Mouse (Mus musculus): ENCODE results near the gene Ttc7b. TPM values are rescaled to one million over a fixed set of nuclear protein-coding genes. Genes with fewer than 3 reads are reported as not detected.

Ttc7b gene
- polyA plus RNA-seq, 1 experiment: 18.2 TPM

DNA sequence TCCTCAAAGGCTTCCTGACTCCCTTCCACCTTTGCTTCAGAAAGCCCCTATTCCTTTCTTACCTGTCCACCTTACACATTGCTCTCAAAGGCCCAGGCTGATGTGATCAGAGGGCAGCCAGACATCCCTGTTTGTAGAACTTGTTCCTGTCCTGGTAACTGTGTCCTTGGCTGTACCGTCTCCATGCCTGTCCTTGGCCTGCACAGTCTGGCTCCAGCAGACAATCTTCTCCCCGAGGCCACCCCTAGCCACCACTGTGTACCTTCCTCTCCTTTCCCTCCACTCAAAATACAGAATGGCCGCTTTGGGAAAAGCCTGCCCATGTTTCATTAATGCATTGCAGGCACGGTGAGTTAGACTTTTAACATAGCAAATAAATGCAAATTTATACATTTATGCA lies 199.1 kb downstream of the Ttc7b start:
- Histone ChIP-seq H3K79me2 (ENCODE audit: control insufficient read depth, insufficient read depth) (no peaks in the 10 kb centered on the region), H3K36me3 (ENCODE audit: control insufficient read depth, insufficient read depth) (no peaks in the 10 kb centered on the region), H3K4me2 (ENCODE audit: low read depth) (no peak overlapping the region), H3K4me3 (no peak overlapping the region), H3ac (ENCODE audit: control insufficient read depth, insufficient read length) (no peak overlapping the region), H3K27me3 (ENCODE audit: control insufficient read depth, insufficient read depth, insufficient read length) (no peaks in the 10 kb centered on the region)
- TF ChIP-seq CEBPB (IDR thresholded peaks at IDR 0.05; ENCODE audit: insufficient read depth, poor library complexity, severe bottlenecking): no peak
- TF ChIP-seq TCF3 (IDR thresholded peaks at IDR 0.05; ENCODE audit: insufficient read length, low read depth): no peak
- no peak for TF ChIP-seq MYOG (IDR thresholded peaks at IDR 0.05; ENCODE audit: control insufficient read depth in 1 of 3, insufficient read depth in 1 of 3, insufficient read length in 2 of 3, low read depth in 2 of 3)
- no peak for TF ChIP-seq REST (IDR thresholded peaks at IDR 0.05; ENCODE audit: insufficient read depth, insufficient read length)
- no peak for TF ChIP-seq SRF (IDR thresholded peaks at IDR 0.05; ENCODE audit: control insufficient read depth, insufficient read length, low read depth)
- no peak for TF ChIP-seq E2F4 (IDR thresholded peaks at IDR 0.05; ENCODE audit: insufficient read depth)
- TF ChIP-seq POLR2A (IDR thresholded peaks at IDR 0.05; ENCODE audit: insufficient read length, low read depth): no peak
- TF ChIP-seq POLR2AphosphoS2 (IDR thresholded peaks at IDR 0.05; ENCODE audit: insufficient read length, low read depth): no peak
- TF ChIP-seq MAX (IDR thresholded peaks at IDR 0.05; ENCODE audit: low read depth): no peak
- TF ChIP-seq USF1 (IDR thresholded peaks at IDR 0.05; ENCODE audit: low read depth): no peak
- TF ChIP-seq TCF12 (IDR thresholded peaks at IDR 0.05; ENCODE audit: insufficient read depth, poor library complexity, severe bottlenecking): no peak
- no peak for TF ChIP-seq MYOD1 (IDR thresholded peaks at IDR 0.05; ENCODE audit: control insufficient read depth in 1 of 3, insufficient read length in 2 of 3, low read depth in 2 of 3)

DNA sequence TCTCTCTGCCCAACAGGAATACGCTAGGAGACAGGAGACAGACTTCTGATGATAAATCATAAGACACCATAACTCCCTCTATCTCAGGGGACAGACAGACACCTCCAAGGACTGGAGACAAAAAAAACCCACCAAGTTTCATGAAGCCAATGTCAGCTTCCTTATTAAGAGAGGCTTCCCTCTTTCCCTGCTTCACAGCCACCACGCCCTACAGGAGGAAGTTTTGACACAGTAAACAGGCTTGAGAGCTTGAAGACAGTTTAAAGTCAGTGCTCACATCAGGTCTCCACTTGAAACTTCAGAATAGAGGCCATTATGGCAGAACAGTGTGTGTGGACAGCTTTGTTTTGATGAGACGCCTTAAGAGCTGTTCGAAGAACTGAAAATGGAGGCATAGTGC lies 200.9 kb downstream of the Ttc7b start:
- TF ChIP-seq POLR2AphosphoS2 (IDR thresholded peaks at IDR 0.05; ENCODE audit: insufficient read length, low read depth) (no peak), E2F4 (IDR thresholded peaks at IDR 0.05; ENCODE audit: insufficient read depth) (no peak), POLR2A (IDR thresholded peaks at IDR 0.05; ENCODE audit: insufficient read length, low read depth) (no peak), USF1 (IDR thresholded peaks at IDR 0.05; ENCODE audit: low read depth) (no peak), REST (IDR thresholded peaks at IDR 0.05; ENCODE audit: insufficient read depth, insufficient read length) (no peak), MAX (IDR thresholded peaks at IDR 0.05; ENCODE audit: low read depth) (no peak), SRF (IDR thresholded peaks at IDR 0.05; ENCODE audit: control insufficient read depth, insufficient read length, low read depth) (no peak), MYOD1 (IDR thresholded peaks at IDR 0.05; ENCODE audit: control insufficient read depth in 1 of 3, insufficient read length in 2 of 3, low read depth in 2 of 3) (no peak), CEBPB (IDR thresholded peaks at IDR 0.05; ENCODE audit: insufficient read depth, poor library complexity, severe bottlenecking) (no peak), TCF3 (IDR thresholded peaks at IDR 0.05; ENCODE audit: insufficient read length, low read depth) (no peak)
- Histone ChIP-seq H3K36me3 (ENCODE audit: control insufficient read depth, insufficient read depth) (no peaks in the 10 kb centered on the region), H3K27me3 (ENCODE audit: control insufficient read depth, insufficient read depth, insufficient read length) (no peaks in the 10 kb centered on the region), H3ac (ENCODE audit: control insufficient read depth, insufficient read length) (no peak overlapping the region), H3K4me2 (ENCODE audit: low read depth) (no peak overlapping the region), H3K4me3 (no peak overlapping the region), H3K79me2 (ENCODE audit: control insufficient read depth, insufficient read depth) (no peaks in the 10 kb centered on the region)

GRCm38 (mm10) chr12:100317936-100318335 lies 202.7 kb downstream of the Ttc7b start:
- no peak overlapping the region for H3K4me2 ChIP-seq (ENCODE audit: low read depth)
- TF ChIP-seq MYOG (IDR thresholded peaks at IDR 0.05; ENCODE audit: control insufficient read depth in 1 of 3, insufficient read depth in 1 of 3, insufficient read length in 2 of 3, low read depth in 2 of 3): no peak
- no peak for TF ChIP-seq SRF (IDR thresholded peaks at IDR 0.05; ENCODE audit: control insufficient read depth, insufficient read length, low read depth)
- TF ChIP-seq TCF3 (IDR thresholded peaks at IDR 0.05; ENCODE audit: insufficient read length, low read depth): no peak
- no peak for TF ChIP-seq TCF12 (IDR thresholded peaks at IDR 0.05; ENCODE audit: insufficient read depth, poor library complexity, severe bottlenecking)
- TF ChIP-seq POLR2A (IDR thresholded peaks at IDR 0.05; ENCODE audit: insufficient read length, low read depth): no peak
- no peaks in the 10 kb centered on the region for H3K36me3 ChIP-seq (ENCODE audit: control insufficient read depth, insufficient read depth)
- H3K4me3 ChIP-seq: no peak overlapping the region
- no peaks in the 10 kb centered on the region for H3K79me2 ChIP-seq (ENCODE audit: control insufficient read depth, insufficient read depth)
- no peak overlapping the region for H3ac ChIP-seq (ENCODE audit: control insufficient read depth, insufficient read length)
- no peaks in the 10 kb centered on the region for H3K27me3 ChIP-seq (ENCODE audit: control insufficient read depth, insufficient read depth, insufficient read length)

- Histone ChIP-seq H3ac (ENCODE audit: control insufficient read depth, insufficient read length) (no peak overlapping the region), H3K27me3 (ENCODE audit: control insufficient read depth, insufficient read depth, insufficient read length) (no peaks in the 10 kb centered on the region), H3K4me3 (no peak overlapping the region), H3K79me2 (ENCODE audit: control insufficient read depth, insufficient read depth) (no peaks in the 10 kb centered on the region), H3K4me2 (ENCODE audit: low read depth) (no peak overlapping the region), H3K36me3 (ENCODE audit: control insufficient read depth, insufficient read depth) (no peaks in the 10 kb centered on the region)
- TF ChIP-seq TCF3 (IDR thresholded peaks at IDR 0.05; ENCODE audit: insufficient read length, low read depth) (no peak), REST (IDR thresholded peaks at IDR 0.05; ENCODE audit: insufficient read depth, insufficient read length) (no peak), MYOD1 (IDR thresholded peaks at IDR 0.05; ENCODE audit: control insufficient read depth in 1 of 3, insufficient read length in 2 of 3, low read depth in 2 of 3) (no peak), POLR2AphosphoS2 (IDR thresholded peaks at IDR 0.05; ENCODE audit: insufficient read length, low read depth) (no peak), POLR2A (IDR thresholded peaks at IDR 0.05; ENCODE audit: insufficient read length, low read depth) (no peak), MAX (IDR thresholded peaks at IDR 0.05; ENCODE audit: low read depth) (no peak), TCF12 (IDR thresholded peaks at IDR 0.05; ENCODE audit: insufficient read depth, poor library complexity, severe bottlenecking) (no peak), E2F4 (IDR thresholded peaks at IDR 0.05; ENCODE audit: insufficient read depth) (no peak), USF1 (IDR thresholded peaks at IDR 0.05; ENCODE audit: low read depth) (no peak), MYOG (IDR thresholded peaks at IDR 0.05; ENCODE audit: control insufficient read depth in 1 of 3, insufficient read depth in 1 of 3, insufficient read length in 2 of 3, low read depth in 2 of 3) (no peak), SRF (IDR thresholded peaks at IDR 0.05; ENCODE audit: control insufficient read depth, insufficient read length, low read depth) (no peak), CEBPB (IDR thresholded peaks at IDR 0.05; ENCODE audit: insufficient read depth, poor library complexity, severe bottlenecking) (no peak)
Observed at GRCm38 (mm10) chr12:100316094-100316493, 204.5 kb downstream of the Ttc7b start.
